Mouse (Mus musculus) heart, postnatal 10 days (tissue): ENCODE results near the gene Carns1. TPM values are rescaled to one million over a fixed set of nuclear protein-coding genes. Genes with fewer than 3 reads are reported as not detected.

Source experiments
- DNase-seq, 2 experiments: peaks; one replicate each; pipeline ENCODE4 v3.0.0; 2021
- intact Hi-C: fragments of 180-260 bp; cut with DNase I; formaldehyde crosslinking; loops from one replicate; pipeline ENCODE4 v1.15.1; 2025
- total RNA-seq, 2 experiments: library from RNA; stranded (reverse); gene quantifications; 2 replicates each; pipeline ENCODE4 v1.2.3; 2021

Carns1 gene
- total RNA-seq, 2 experiments from 2014 or later = 40.2 to 53.6 TPM

DNA sequence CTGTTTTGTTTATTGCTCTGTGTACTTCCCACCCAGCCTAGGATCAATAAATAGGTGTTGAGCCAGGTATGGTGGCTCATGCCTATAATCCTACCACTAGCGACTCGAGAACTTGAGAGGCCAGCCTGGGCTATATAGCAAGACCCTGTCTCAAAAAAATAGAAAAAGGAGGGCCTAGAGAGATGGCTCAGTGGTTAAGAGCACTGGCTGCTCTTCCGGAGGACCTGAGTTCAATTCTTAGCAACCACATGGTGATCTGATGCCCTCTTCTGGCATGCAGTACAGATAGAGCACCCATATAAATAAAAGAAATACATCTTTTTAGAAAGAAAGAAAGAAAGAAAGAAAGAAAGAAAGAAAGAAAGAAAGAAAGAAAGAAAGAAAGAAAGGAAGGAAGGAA lies 27.9 kb upstream of the Carns1 start:
- peak in 1 of 2 experiments; percentile 10 for DNase-seq
- intact Hi-C loops = loop anchor here (2.0 kb wide), 1 partner anchor 104 kb away; the partner anchor contains the start of gene Pitpnm1

DNA sequence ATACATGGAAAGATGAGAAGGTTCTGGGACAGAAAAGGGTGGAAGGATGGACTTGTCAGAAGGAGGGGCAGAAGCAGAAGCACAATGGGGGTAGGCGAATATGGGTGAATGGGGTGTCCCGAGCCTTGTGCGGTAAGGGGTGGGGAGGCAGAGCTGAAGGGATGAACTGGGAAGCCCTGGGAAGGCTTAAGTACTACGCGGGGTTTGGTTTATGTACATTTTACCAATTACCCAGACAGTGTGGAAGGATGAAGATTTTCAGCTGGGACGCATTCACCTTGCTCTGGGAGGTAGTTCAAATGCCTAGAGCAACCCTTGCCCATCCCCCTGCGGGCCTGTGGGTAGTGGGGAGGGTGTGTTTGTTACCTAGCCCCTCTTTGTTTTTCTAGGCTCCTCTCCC lies 26.9 kb upstream of the Carns1 start:
- peak in 1 of 2 experiments; percentile 9 for DNase-seq
- intact Hi-C loops = loop anchor here (2.0 kb wide), 1 partner anchor 103 kb away; the partner anchor contains the start of gene Pitpnm1

DNA sequence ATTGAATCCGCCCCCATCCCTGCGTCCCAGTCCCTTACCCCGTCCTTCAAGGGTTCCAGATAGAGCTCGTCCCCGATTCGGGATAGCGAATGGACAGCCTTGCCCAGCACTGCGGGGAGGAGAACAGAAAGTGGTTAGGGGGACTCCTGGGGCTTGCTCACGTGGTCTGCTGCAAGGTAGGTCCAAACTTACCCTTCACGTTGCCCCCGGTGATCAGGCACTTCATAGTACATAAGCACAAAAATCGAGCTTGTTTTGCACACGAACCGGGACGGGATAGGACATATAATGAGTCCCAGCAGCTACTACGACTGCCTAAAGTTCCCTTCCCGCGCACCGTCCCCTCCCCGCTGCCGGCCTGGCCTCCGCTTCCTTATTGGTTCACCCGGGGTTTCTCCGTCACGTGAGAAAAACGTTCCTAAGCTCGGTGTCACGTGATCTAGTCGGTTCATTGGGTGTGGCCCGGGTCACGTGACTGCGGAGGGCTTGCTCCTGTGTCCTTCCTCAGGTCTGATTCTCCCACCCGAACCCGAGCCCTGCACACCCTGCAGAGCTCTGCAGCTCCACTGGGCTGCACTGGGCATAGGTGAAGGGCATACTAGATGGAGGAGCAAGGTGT lies 26.1 kb upstream of the Carns1 start, which contains the start of gene Rad9a:
Rad9a (minus strand) TSS at position 372 of the 619 bp plus-strand sequence.
- intact Hi-C loops = no loop called here

DNA sequence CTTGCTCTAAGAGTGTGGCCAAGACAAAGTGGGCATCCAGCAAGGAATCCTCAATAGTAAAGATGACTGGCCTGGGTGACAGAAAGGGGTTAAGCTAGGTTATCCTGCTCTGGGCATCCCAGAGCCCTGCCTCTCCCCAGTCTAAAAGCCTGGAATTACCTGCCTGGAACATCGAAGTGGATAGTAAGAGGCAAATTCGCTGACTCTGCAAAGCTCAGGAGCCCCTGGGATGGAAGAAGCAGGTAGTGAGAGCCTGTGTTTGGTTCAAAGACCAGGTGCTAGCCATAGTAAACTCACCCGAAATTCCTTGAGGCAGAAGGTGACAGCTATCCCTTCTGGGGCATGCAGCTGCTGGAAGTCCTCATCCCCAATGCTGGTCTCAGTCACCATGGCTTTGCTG lies 21.9 kb upstream of the Carns1 start:
- intact Hi-C loops = no loop called here
- no peak for DNase-seq

More for the DNA sequence above, 26.1 kb upstream of the Carns1 start, which contains the start of gene Rad9a:
- peak; percentile 97 to 98 for DNase-seq

DNA sequence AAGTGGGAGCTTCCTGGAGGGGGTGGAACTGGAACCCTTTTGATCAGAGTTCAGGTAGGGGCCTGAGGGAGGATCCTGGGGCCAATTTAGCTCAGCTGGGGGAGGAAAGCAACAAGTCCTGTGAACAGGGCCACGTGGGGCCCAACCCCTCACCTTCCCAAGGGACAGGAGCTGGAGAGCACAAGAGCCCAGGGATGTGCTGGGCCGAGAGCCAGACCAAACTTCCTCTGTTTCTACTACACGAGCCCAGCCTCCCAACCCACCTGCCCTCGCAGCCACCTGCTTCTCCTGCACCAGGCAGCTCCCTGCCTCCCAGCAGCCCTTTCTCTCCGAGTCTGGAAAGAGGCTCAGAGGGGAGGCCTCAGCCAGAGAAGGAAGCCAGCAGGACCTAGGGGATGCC lies 21.3 kb upstream of the Carns1 start:
- DNase-seq = peak in 1 of 2 experiments; percentile 43
- intact Hi-C loops = no loop called here

DNA sequence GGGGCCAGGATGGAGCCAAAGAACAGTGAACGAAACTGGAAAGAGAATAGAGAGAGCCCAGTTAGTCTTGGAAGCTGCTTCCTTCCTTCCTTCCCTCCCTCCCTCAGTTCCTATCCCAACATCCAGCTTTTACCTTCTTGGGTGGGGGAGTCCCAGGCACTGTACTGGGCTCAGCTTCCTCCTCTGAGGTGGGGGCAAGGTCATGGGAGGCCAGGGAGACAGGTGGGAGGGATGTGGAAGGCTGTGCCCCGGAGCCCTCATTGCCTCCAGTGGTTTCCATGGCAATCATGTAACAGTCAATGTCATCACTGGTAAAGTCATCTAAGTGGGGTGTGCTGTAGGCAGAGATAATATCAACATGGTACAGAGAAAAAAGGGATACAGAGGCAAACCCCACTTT lies 20.8 kb upstream of the Carns1 start:
- intact Hi-C loops = no loop called here
- peak in 1 of 2 experiments; percentile 10 for DNase-seq

DNA sequence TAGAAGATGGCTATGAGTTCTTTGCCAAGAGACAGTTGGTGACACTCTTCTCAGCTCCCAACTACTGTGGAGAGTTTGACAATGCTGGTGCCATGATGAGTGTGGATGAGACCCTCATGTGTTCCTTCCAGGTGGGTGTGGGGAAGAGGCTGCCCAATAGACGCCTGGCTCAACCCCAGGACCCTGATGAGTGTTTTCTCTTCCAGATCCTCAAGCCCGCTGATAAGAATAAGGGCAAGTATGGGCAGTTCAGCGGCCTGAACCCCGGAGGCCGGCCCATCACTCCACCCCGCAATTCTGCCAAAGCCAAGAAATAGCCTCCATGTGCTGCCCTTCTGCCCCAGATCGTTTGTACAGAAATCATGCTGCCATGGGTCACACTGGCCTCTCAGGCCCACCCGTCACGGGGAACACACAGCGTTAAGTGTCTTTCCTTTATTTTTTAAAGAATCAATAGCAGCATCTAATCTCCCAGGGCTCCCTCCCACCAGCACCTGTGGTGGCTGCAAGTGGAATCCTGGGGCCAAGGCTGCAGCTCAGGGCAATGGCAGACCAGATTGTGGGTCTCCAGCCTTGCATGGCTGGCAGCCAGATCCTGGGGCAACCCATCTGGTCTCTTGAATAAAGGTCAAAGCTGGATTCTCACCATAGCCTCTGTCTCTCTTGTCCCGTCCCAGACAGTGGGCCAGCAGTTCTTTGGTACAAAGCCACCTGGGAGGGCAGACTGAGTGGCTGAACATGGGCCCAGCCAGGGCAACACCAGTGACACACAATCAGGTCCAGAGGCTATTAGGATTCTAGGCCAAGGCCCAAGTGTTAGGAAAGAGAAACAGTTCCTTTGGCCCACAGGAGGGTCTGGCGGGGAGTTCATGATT lies 19.7 kb upstream of the Carns1 start:
- DNase-seq = peak in 1 of 2 experiments; percentile 12
- intact Hi-C loops = no loop called here

DNA sequence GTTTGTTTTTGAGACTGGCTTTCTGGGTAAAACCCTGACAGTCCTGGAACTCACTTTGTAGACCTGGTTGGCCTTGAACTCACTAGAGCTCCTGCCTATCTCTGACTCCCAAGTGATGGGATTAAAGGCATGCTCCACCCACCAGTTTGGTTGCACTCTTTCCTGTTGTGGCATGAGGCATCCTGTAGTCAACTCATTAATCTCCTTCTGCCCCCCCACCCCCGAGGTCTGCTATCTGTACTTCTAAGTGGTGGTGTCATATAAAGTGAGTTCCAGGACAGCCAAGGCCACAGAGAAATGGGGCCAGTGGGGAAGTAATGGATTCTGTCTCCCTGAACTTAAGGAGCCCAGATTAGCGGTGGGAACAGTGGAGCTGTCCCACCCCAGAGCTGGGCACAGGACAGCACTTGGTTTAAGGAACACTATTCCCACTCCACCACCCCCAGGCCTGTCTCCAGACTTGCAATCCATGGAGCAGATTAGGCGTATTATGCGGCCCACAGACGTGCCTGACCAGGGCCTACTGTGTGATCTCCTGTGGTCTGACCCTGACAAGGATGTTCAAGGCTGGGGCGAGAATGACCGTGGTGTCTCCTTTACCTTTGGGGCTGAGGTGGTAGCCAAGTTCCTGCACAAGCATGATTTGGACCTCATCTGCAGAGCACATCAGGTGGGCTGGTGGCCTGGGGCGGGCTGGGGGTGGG lies 18.9 kb upstream of the Carns1 start:
- intact Hi-C loops = no loop called here
- no peak for DNase-seq

DNA sequence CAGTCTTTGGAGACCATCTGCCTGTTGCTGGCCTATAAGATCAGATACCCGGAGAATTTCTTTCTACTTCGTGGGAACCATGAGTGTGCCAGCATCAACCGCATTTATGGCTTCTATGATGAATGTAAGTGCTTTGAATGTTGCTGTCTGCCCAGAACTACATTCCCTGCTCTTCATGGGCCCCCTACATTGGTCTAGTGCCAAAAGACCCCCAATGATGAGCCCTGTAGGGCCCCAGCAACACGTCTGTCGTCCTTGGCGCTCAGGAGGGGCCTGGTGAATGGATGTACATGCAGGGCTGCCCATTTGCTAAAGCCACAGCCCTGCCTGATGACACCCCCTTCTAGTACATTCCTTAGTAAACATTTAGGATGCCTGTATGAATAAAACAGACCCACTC lies 17.9 kb upstream of the Carns1 start:
- peak in 1 of 2 experiments; percentile 15 for DNase-seq
- intact Hi-C loops = no loop called here

DNA sequence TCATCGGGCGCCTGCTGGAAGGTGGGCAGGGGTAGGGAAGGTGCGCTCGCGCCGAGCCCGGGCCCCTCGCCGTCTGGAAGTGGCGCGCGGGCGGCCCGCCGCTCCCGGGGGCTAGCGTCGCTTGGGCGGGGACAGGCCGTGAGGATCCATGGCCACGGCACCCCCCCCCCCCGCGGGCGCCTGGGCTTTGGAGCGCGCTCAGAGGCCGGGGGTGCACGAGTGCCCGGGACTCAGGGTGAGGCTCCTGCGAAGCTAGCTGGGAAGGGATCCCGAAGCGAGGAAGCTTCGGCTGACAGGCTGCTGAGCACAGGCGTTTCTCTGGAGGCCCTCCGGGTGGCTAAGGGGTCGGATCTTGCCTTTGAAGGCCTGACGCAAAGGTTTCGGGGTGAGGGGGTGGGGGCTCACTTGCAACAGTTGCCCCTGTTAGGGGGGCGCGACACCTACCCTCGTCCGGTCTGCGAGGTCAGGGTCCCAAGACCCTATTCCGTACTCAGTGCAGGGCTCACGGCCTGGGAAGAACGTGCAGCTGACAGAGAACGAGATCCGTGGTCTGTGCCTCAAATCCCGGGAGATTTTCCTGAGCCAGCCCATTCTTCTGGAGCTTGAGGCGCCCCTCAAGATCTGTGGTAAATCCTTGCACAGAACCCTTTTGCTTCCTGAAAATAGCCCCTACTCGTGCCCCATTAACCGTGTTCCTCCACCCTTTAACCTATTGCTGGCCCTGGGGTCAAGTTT lies 17.1 kb upstream of the Carns1 start:
- intact Hi-C loops = loop anchor here (1.0 kb wide), 1 partner anchor 22 kb away; no protein-coding TSS in a partner anchor
- peak in 1 of 2 experiments; percentile 46 for DNase-seq

DNA sequence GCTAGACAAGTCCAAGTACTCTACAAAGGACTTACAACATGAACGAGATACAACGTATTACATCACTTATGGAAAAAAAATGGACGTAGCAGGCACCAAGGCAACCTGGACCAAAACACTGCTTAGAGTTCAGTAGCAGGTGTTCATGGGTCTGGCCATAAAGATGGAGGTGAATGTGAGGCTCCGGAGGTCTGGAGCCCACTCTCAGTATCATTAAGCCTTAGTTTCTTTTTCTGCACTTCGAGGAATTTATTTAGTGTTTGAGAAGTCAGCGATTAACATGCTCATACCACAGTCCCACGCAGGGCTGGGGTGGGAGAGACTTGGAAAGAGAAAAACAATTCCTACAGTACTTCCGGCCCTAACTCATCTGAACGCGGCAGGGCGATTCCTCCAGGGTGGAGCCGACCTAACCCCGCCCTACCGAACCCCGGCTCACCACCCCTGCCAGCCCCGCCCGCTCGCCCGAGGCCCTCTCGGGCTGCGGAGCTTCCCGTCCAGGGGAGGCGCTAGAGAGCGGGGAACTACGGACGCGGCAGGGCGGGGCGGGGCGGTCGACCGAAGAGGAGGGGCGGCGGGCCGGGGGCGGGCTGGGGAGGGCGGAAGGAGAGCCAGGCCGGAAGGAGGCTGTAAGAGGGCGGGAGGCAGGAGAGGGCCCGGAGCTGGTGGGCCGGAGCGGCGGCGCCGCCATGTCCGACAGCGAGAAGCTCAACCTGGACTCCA lies 16.4 kb upstream of the Carns1 start, which contains the start of gene Ppp1ca:
Ppp1ca (plus strand) TSS at position 538 of the 723 bp plus-strand sequence.
- intact Hi-C loops = loop anchor here (1.0 kb wide), 1 partner anchor 21 kb away; no protein-coding TSS in a partner anchor
- peak; percentile 97 to 98 for DNase-seq

DNA sequence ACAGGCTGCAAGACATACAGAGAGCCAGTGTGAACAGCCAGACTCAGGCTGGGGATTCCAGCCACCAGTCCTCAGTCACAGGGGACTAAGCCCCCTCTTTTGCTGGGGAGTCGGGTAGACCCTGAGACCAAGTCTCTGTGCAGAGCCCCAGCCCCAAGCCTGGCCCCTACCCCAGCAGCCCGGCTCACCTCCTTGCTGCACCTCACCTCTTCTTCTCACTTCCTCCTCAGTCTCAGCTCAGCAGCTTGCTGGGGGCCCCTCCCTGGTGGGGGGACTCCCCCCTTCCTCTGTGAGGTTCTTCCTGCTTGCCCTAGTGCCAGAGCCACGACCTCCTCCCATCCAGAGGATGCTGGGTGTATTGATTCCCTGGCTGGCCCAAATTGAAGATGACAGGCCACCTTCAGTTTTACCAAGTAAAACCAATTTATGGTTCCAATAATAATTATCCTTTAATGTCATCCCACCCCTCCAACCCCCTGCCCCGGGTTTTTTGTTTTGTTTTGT lies 15.6 kb upstream of the Carns1 start, which contains the start of gene Tbc1d10c:
Tbc1d10c (minus strand) TSS at position 454 of the 504 bp plus-strand sequence.
- DNase-seq = peak in 1 of 2 experiments; percentile 42
- intact Hi-C loops = no loop called here

DNA sequence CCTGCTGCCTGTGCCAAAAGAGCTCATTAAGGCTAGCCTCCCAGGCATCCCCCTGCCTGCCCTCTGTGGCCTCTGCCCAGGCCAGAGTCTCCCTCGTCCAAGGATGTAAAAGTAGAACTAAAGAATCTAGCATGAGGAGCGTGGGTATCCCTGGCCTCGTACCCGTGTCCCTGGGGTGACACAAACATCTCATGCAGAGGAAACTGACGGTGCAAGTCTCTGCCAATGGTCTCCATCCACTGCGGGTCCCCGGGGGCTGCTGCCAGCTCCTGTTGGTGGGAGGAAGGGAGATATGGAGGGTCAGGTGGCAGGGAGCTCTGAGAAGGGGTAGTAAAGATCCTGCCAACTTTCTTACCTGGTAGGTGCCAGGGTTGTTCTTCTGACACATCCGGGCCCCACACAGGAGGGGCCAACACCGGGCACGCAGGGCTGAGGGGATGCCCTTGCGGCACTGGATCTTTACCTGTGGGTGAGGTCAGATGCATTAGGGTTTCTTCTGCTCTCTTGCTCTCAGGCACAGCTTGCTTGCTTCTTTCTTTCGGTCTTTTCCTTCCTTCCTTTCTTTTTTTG lies 13.9 kb upstream of the Carns1 start:
- intact Hi-C loops = no loop called here
- no peak for DNase-seq

DNA sequence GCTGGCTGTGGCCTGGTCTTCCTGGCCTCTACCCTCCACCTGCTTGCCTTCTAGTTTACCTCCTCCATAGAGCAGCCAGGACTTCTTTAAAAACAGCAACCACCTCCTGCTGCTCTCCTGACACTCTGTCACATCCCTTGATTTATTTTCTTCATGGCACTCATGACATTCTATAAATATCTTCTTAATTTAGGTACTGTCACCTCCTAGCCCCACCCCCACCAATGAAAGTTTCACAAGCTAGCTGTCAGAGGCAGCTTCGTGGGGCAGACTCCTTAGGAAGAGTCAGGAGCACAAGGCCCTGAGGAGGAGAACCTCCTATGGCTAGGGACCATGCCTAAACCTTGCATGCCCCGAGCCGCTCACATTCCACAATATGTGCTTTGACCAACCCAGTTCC lies 12.0 kb upstream of the Carns1 start:
- DNase-seq = no peak
- intact Hi-C loops = no loop called here

DNA sequence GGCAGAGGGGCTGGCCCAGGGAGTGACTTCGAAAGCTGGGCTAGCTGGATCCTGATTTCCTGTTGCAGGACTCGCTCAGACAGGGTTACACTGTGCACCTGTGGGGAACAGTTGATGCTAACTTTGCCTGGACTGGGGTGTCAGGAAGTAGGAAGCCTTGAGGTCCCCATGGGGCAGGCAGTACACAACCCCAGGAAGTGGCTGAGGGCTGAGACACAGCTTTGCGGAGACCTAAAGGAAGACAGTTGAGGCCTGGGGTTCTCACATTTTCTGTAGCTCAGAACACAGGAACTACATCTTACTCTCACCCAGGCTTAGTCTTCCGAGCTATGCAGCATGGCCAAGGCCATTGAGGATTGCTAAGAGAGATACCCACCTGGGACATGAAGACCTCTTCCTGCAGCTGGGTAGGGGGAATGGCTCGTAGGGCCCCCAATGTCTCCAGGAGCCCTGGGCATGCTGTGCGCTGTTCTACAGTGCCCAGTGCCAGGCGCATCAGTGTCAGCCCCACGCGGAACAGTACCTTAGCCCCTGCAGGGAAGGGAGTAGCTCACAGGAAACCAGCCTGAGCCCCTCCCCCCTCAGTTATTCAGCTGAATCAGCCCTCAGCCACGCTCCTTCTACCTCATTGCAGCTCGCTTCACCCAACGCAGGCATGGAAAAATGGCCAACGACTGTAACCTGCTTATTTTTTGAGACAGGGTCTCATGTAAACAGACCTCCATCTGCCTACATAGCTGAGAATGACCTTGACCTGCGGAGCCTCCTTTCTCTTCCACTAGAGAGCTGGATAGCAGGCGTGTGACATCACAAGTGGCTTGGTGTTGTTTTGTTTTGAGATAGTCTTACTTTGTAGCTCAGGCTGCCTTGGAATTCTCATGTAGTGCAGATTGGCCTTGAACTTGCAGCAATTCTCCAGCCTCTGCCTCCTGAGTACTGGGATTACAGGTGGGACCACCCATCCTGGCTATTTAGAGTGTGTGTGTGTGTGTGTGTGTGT lies 10.0 kb upstream of the Carns1 start:
- intact Hi-C loops = no loop called here
- peak in 1 of 2 experiments; percentile 55 for DNase-seq

DNA sequence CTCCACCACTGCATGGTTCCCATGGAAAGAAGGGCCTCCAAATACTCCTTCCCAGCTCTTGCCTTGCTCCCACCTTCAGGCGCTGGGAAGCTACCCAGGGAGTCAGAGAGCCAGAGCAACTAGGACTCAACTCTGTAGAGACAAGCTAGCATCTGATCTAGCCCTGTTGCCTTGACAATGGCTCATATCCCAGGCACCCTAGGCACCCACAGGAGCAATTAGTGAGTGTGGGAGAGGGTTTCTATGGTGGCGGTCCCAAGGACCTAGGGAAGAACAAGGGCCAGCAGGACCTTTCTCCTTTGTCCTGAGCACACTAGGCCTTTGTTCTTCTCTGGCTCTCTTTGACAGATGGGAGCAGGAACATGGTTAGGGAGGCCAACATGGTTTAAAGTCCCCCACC lies 8.4 kb upstream of the Carns1 start:
- intact Hi-C loops = no loop called here
- DNase-seq = no peak

DNA sequence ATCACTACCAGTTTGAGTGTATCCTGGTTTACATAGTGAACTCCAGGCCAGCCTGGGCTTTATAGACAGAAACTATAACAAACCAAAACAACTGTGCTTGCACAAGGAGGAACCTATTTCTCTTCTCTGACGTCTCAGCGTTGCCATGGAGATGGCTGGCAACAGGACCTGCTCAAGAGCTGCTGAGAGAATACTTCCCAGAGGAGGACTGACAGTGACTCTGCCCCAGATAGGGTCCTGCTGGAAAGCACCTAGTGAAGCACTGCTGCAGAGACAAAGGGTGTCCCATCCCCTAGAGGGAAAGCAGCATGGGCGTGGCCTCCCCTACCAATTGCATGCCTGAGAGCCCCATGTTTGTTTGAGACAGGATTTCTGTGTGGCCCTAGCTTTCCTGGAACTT lies 6.6 kb upstream of the Carns1 start:
- intact Hi-C loops = no loop called here
- DNase-seq = peak in 1 of 2 experiments; percentile 56

DNA sequence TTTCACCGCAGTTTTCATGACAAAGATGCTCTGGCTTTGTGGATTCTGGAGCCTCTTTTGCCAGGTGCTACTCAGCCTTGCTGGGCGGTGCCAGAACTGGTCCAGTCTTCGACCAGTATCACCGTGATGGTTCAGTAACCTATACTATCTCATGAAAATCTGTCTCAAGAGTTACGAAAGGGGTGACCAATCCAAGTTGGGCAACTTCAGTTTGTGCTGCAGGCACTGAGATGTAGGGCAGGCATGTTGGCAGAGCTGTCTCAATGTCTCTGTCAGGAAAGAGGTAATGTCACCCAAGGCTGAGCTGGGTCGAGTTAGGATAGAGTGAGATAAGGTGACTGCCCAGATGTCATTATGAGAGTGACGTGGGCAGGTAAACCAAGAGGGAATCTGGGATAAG lies 5.1 kb upstream of the Carns1 start:
- no peak for DNase-seq
- intact Hi-C loops = no loop called here
